Mouse (Mus musculus): Measurements from ENCODE around the gene Khdrbs1.
A peak's percentile ranks its signal among the peaks of the same experiment; 100 is the strongest.
"Not testable (repeated sequence)": the region's sequence is repeated elsewhere in the genome, so short reads cannot be mapped to it uniquely, and the experiment has no call there.

The Khdrbs1 gene

DNA sequence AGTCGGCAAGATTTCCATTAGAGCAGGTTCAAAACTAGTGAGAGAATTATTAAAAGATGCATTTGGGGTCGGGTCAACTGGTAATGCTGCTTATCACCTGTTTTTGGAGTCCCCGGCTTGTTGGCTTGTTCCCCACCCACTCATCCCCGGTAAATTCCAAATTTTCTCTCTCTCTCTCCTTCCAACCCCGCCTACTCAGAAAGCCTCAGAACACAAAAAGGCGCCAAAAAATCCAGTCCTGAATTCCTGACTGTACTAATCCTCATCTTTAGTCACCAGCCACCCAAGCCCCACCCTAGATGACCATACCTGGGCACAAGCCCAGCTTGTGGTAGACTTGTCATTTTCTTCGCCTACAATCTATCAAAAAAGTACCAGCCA is 897 bp upstream of the Khdrbs1 start:
- DNase-seq (ENCODE audit: low spot score) = peak; percentile 36

GRCm38 (mm10) chr4:129741974-129742231 is 200 bp downstream of the Khdrbs1 start:
- DNase-seq (ENCODE audit: low spot score) = no peak

DNA sequence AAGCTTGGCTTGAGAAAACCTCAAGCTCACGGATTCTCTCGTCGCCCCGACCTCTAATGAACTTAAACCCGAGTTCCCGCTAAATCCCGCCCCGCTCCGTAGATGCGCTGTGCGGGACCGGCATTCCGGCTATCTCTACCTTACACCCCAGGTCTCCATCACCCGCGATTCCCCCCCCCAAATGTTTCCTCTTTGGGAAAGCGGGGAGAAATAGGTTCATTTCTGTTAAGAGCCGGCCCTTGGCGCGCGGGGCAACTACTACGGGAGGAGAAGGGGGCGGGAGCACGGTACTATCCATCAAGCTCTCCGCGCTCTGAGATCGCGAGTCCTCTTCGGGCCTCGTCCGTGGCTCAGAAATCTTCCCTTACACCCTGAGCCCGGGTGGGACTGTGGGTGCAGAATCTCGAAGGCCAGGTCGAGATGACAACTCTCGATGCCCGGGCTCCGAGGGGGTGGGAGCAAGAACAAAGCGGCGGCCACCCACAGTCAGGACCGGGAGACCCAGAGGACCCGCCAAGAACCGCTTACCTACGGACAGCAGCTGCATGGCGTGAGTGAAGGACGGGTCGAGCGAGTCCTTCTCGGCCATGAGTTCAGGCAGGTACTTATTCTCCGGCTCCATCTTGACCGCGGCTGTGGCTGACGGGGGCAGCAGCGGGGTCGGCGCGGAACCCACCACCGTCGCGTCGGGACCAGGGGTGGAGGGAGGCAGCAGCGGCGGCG is 691 bp downstream of the Khdrbs1 start:
- DNase-seq (ENCODE audit: low spot score) = peak; percentile 68

DNA sequence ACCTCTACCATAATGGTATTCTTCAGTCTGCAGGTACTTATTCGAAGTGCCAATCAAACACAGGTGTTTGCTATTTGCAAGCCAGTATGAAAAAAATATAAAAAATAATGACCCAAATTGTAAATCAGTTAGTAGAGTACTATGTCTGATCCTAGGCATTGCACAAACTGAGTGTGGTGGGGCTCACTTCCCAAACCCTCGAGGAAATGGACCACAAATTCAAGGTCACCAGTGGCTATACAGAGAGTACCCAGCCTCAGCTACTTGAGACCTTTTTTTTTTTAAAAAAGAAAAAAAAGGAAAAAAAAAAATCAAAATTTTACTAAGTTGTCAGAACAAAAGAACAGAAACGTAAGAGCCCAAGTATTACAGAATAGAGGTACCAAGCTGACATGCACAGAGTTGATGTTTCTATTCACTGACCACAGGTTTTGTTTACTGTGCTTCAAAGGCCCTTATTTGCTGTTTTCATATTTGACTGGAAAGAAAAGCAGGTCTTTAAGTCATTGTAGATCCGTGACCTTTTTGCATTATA is 2.9 kb downstream of the Khdrbs1 start:
- DNase-seq (ENCODE audit: low spot score) = no peak

DNA sequence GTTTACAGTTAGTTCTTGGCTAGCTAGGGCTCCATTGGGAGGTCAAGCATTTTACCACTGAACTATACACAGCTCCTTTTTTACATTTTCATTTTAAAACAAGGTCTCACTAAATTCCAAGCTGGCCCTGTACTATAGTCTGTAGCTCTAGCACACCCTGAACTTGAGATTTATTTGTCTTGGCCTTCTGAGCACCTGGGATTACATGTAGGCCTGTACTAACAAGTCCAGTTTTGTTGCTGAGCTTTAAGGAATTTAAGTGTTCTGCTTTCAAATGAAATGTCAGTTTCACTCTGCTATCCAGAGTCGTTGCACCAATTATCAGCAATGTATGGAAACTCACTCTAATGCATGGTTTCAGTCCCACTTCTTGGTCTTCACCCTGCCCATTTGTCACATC is 5.9 kb downstream of the Khdrbs1 start:
- no peak for DNase-seq (ENCODE audit: low spot score)

- not testable (repeated sequence) for DNase-seq (ENCODE audit: low spot score)
These were observed 6.6 kb downstream of the Khdrbs1 start for GRCm38 (mm10) chr4:129735485-129735884.

DNA sequence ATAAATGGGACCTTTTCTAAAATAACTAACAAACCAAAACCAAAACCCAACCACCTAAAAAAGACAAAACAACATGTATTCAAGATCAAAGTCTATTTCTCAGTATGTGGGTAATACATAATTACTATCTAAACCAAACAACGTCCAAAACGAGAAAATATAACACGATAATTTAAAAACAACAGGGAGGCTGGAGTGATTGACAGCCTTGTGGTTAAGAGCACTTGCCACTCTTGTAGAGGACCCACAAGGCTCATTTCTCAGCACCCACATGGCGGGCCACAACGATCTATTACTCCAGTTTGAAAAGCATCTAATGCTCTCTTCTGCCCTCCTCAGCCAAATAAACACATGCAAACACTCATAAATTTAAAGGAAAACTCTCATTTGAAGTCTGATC is 10.7 kb downstream of the Khdrbs1 start:
- DNase-seq (ENCODE audit: low spot score) = no peak

DNA sequence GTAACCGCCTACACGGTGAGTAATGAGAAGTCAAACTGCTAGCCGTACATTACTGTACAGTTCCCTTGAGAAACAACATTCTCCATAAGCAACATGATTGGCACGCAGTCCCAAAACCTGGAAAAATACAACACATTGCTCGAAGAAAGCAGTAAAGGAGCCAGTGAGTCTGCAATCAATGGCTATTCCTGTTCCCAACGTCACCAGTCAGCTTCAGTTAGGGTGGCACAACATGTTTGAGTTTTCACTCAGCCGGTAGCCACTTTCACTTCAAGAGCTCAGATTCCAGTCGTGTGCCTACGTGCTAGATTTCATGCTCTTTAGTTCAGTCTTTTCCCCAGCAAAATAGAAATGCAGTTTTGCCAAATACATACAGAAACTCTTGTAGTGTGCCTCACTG is 25.8 kb downstream of the Khdrbs1 start:
- DNase-seq (ENCODE audit: low spot score) = no peak

- no peak for DNase-seq (ENCODE audit: low spot score)
These were observed 32.5 kb downstream of the Khdrbs1 start for GRCm38 (mm10) chr4:129709486-129710129.

- DNase-seq (ENCODE audit: low spot score) = no peak
These were observed 35.4 kb downstream of the Khdrbs1 start for GRCm38 (mm10) chr4:129706750-129707149.

DNA sequence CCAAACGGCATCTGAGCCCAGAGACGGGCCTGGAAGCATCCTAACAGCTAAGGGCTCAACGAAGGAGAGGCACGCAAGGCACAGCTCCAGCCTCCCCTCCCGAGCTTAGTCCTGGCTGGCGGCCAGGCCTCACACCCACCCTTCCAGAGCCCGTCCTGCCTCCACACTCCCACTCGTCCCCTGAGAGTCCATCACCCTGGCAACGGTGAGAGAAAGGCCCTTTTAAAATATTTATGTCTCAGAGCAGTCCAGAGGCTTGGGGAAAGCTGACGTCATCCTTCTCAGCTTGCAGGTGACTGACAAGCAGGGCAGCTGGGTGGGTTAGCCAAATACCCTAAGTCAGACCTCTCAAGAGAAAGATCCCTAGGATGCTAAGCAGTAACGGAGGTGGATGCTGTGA is 39.6 kb downstream of the Khdrbs1 start:
- peak; percentile 91 for DNase-seq (ENCODE audit: low spot score)

DNA sequence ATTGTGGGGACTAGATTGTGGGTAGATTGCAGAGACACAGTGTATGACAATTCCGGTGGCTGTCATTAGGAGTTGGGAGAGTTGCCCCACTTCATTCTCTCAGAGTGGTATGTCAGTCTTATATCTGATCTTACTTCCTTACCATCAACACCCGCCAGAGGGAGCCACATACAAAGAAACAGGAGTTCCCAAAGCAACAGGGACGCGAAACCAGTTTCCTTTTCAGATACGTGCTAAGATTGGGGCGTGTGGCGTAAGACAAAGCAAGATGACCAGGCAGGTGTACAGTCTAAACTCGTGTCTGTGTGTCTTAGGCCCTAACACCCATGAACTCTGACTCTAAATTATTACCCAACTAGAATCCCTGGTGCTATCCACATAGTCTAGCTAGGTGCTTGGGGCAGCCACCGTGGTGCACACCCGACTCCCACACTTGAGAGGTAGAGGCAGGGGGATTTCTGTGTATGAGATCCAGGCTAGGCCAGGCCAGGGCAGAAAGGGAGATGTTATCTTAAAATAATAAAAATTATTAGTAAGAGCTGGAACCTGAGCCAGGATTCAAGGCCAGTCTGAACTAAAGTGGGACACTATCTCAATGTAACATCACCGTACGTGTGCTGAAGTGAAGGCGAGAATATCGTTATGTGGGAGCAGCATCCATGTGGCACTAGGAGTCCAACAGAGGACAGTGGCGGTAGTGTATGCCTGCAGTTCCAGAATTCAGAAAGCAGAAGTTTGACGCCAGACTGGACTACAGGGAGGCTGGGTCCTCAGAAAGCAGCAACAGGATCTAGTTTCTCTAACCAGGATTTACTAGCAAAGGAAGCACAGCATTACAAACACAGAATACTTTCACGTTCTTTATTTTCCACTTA is 40.4 kb downstream of the Khdrbs1 start:
- DNase-seq (ENCODE audit: low spot score) = peak; percentile 88

- DNase-seq (ENCODE audit: low spot score) = not testable (repeated sequence)
These were observed 41.4 kb downstream of the Khdrbs1 start for GRCm38 (mm10) chr4:129700661-129701060.

- no peak for DNase-seq (ENCODE audit: low spot score)
These were observed 41.9 kb downstream of the Khdrbs1 start for GRCm38 (mm10) chr4:129700216-129700615.

DNA sequence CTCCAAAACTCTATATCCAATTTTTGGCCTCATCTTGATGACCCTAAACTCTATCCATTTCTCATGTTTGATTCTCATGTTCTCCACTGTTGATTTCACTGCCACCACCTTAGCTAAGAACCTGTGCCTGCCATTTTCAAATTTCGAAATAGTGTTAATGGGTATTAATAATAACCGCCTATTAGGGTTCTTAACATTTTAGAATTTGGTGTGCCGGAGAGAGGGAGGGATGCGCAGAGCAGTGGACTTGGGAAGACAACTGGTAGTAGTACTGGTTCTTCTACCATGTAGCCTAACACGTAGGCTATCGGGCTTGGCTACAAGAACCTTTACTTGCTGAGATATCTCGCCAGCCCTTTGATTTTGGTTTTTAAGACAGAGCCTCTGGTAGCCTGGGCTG is 44.9 kb downstream of the Khdrbs1 start:
- no peak for DNase-seq (ENCODE audit: low spot score)

DNA sequence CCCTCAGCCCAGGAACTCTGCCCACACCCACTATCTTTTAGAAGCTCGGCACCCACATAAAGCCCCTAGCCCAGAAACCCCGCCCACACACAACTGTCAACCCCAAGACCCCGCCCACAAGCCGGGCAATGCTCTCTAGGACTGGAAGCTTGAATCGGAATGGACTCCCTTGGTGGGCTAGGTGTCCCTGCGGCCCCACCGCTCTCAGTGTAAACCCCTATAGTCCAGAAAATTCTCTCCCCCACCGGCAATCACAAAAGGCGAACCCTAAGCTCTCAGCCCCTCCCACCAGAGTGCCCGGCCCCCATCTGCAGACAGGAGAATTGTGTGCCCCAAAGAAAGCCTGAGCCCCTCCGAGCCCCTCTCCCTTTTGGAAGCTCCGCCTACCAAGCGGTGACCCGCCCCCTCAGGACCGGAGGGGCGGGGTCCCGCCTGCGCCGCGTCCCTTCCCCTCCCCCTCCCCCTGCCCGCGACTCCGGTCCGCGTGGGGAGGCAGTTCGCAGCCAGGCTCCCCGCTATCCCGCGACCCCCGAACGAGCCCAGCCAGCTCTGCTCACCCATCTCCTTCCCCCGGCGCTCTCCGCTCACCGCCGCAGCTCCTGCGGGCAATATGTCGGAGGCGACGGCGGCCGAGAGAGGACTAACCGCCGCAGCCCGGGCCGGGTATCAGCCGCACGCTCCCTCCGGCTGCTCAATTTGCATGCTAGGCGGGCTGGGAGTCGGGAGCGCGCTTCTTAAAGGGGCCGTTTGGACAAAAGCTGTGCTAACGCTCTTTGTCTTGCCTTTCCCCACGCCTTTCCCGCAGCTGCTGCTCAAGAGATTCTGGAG is 45.7 kb downstream of the Khdrbs1 start, which contains the start of gene Tmem39b:
Gene Tmem39b (minus strand): TSS at position 681 of the 828 bp plus-strand sequence.
- DNase-seq (ENCODE audit: low spot score) = peak; percentile 89

DNA sequence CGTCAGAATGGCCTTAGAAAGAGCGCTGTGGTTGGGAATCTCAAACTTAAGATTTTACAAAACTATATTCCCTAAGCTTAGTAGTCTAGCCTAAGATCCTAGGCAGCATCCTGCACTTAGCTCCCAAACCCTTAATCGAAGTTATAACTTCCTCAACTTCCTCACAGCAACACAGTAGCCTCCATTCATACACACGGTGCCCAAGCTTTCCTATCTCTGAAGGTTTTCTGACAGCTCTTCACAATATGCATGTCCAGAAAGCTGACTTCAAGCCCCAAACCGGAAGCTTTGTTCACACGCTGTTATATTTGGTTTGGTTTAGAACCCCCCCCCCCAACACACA is 46.3 kb downstream of the Khdrbs1 start:
- DNase-seq (ENCODE audit: low spot score) = no peak

GRCm38 (mm10) chr4:129684531-129684930 is 57.6 kb downstream of the Khdrbs1 start:
- no peak for DNase-seq (ENCODE audit: low spot score)

DNA sequence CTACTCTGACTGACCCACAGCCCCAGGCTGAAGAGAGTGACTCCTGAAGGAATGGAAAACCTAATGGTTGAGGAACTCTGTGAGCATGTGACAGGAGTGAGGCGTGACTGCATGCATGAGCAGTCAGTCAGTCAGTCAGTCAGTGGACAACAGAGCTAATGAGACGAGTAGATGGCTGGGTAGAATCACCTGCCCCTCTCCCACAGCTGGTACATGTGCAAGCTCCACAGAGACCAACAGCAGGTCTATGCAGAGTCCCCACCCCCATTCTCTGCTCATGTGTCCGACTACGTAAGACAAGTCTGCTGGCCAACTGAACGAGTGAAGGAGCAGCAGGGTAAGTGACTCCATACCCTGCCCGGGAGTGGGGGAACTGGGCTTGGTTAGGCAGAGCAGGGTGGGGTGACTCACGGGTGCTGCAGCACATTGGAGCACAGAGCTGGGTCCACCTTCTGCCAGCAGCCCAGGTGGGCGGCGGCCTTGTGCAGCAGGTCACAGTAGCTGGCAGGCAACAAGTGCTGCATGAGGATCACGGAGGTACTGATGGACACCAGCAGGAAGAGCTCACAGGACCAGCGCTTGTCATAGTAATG is 58.1 kb downstream of the Khdrbs1 start:
- peak; percentile 30 for DNase-seq (ENCODE audit: low spot score)

DNA sequence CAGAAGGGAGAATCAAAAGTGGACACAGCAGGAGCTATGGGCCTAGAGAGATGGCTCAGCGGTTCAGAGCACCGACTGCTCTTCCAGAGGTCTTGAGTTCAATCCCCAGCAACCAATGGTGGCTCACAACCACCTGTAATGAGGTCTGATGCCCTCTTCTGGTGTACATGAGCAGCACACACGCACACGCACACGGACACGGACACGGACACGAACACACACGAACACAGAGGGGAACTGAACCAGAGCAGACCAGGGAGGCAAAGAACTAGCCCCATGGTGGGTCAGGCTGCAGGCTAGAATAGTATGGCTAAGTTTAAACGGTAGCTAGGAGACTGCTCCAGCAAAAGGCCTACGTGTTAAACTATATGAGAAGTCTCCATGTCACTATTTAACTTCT is 60.3 kb downstream of the Khdrbs1 start:
- DNase-seq (ENCODE audit: low spot score) = no peak

- DNase-seq (ENCODE audit: low spot score) = no peak
These were observed 69.1 kb downstream of the Khdrbs1 start for GRCm38 (mm10) chr4:129672878-129673449.
